Mouse (Mus musculus): ENCODE measurements around the gene Wnt2b. TPM values are rescaled to one million over a fixed set of nuclear protein-coding genes. Genes with fewer than 3 reads are reported as not detected.

Wnt2b gene
- polyA plus RNA-seq, 1 experiment from 2014 or later = 1.3 TPM

DNA sequence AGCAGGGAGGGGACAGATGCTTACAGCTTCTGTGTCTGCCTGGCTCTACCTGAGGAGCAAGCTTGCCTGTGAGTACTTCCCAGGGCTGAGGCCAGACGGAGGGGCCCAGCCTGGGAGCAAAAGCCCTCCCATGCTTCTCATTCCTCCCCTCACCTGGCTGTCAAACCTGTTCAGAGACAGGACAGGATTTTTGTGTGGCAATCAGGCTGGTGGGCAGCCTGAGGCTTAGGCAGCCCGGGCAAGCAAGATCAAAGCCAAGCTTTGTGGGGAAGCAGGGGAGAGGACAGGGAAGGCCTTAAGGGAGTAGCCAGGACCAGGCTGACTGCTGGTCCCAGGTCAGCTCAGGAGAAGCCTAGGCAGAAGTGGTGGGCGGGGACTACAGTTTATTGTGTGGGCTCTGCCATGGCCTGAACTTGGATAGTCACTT is 32.7 kb upstream of the Wnt2b start:
- WGBS = 35% methylated on average over 3 of the region's 3 CpGs
- no peak overlapping the region for H3K9ac ChIP-seq
- ATAC-seq (ENCODE audit: insufficient number of reproducible peaks, insufficient read depth, low FRiP score, low TSS enrichment, low read depth) = no peak

DNA sequence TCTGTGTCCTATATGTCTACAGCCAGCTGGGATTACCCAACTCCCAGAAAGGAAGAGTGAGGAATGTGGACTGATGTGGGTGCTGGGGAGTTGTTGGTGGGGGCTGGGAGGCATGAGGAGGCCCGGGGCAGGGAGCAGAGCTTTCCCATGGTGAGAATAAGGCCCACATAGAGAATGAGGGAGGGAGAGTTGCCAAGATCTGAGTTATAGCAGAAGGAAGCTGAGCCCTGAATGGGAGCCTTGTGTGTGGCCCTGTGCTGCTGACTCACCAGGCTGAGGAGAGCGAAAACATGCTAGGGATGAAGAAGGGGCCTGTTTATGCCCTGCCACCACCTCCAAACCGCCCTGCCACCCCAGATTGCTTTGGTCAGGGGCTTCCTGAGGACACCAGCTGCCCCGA is 32.1 kb upstream of the Wnt2b start:
- no peak overlapping the region for H3K4me3 ChIP-seq
- H3K27me3 ChIP-seq = no peaks in the 10 kb centered on the region
- H3K9ac ChIP-seq = no peak overlapping the region
- H3K9me3 ChIP-seq = no peaks in the 10 kb centered on the region
- 24% methylated on average over 4 of the region's 4 CpGs for WGBS
- H3K4me1 ChIP-seq = peaks cover 29% of the 10 kb centered on the region
- ATAC-seq (ENCODE audit: insufficient number of reproducible peaks, insufficient read depth, low FRiP score, low TSS enrichment, low read depth) = peak; percentile 62; the same call in 1 of the 2 replicates
- no peaks in the 10 kb centered on the region for H3K36me3 ChIP-seq
- peak overlapping the region; percentile 79 for H3K27ac ChIP-seq
- peak overlapping the region; percentile 7; the same call in 1 of the 2 replicates for H3K4me2 ChIP-seq

More for the DNA sequence above, 32.7 kb upstream of the Wnt2b start:
- 0 out of 2 replicates have a peak overlapping the region, but pooled peaks have one; percentile 7 for H3K4me2 ChIP-seq
- H3K4me3 ChIP-seq = no peak overlapping the region
- H3K27ac ChIP-seq = peak overlapping the region; percentile 79
- H3K27me3 ChIP-seq = no peaks in the 10 kb centered on the region
- H3K9me3 ChIP-seq = no peaks in the 10 kb centered on the region
- no peaks in the 10 kb centered on the region for H3K36me3 ChIP-seq
- peaks cover 34% of the 10 kb centered on the region for H3K4me1 ChIP-seq

GRCm38 (mm10) chr3:104992709-104993388 is 31.1 kb upstream of the Wnt2b start:
- Histone ChIP-seq H3K27me3 (no peaks in the 10 kb centered on the region), H3K4me2 (peak overlapping the region; percentile 49), H3K36me3 (no peaks in the 10 kb centered on the region), H3K4me3 (peak overlapping the region; percentile 18; the same call in 1 of the 2 replicates), H3K9ac (0 out of 2 replicates have a peak overlapping the region, but pooled peaks have one; percentile 36), H3K9me3 (no peaks in the 10 kb centered on the region), H3K27ac (no peak overlapping the region), H3K4me1 (peaks cover 20% of the 10 kb centered on the region)
- peak; percentile 75 for ATAC-seq (ENCODE audit: insufficient number of reproducible peaks, insufficient read depth, low FRiP score, low TSS enrichment, low read depth)
- 11% methylated on average over 23 of the region's 23 CpGs for WGBS

GRCm38 (mm10) chr3:104991703-104992102 is 30.0 kb upstream of the Wnt2b start:
- Histone ChIP-seq H3K4me1 (peaks cover 14% of the 10 kb centered on the region), H3K36me3 (no peaks in the 10 kb centered on the region), H3K4me2 (no peak overlapping the region), H3K27ac (no peak overlapping the region), H3K9me3 (no peaks in the 10 kb centered on the region), H3K9ac (no peak overlapping the region), H3K27me3 (no peaks in the 10 kb centered on the region), H3K4me3 (no peak overlapping the region)
- WGBS = 78% methylated on average over 5 of the region's 5 CpGs
- ATAC-seq (ENCODE audit: insufficient number of reproducible peaks, insufficient read depth, low FRiP score, low TSS enrichment, low read depth) = no peak

GRCm38 (mm10) chr3:104987884-104988283 is 26.2 kb upstream of the Wnt2b start:
- H3K4me1 ChIP-seq = no peaks in the 10 kb centered on the region
- H3K27ac ChIP-seq = no peak overlapping the region
- 65% methylated on average over 5 of the region's 5 CpGs for WGBS
- H3K4me2 ChIP-seq = no peak overlapping the region
- no peak for ATAC-seq (ENCODE audit: insufficient number of reproducible peaks, insufficient read depth, low FRiP score, low TSS enrichment, low read depth)
- no peaks in the 10 kb centered on the region for H3K9me3 ChIP-seq
- H3K36me3 ChIP-seq = no peaks in the 10 kb centered on the region
- H3K9ac ChIP-seq = no peak overlapping the region
- no peaks in the 10 kb centered on the region; the same call in 1 of the 2 replicates for H3K27me3 ChIP-seq
- no peak overlapping the region for H3K4me3 ChIP-seq

GRCm38 (mm10) chr3:104979735-104980134 is 18.0 kb upstream of the Wnt2b start:
- Histone ChIP-seq H3K36me3 (no peaks in the 10 kb centered on the region), H3K4me2 (no peak overlapping the region), H3K27ac (no peak overlapping the region), H3K9ac (no peak overlapping the region), H3K4me1 (no peaks in the 10 kb centered on the region), H3K9me3 (no peaks in the 10 kb centered on the region), H3K27me3 (no peaks in the 10 kb centered on the region; the same call in 1 of the 2 replicates), H3K4me3 (no peak overlapping the region)
- ATAC-seq (ENCODE audit: insufficient number of reproducible peaks, insufficient read depth, low FRiP score, low TSS enrichment, low read depth) = no peak
- WGBS = 28% methylated on average over 5 of the region's 5 CpGs

DNA sequence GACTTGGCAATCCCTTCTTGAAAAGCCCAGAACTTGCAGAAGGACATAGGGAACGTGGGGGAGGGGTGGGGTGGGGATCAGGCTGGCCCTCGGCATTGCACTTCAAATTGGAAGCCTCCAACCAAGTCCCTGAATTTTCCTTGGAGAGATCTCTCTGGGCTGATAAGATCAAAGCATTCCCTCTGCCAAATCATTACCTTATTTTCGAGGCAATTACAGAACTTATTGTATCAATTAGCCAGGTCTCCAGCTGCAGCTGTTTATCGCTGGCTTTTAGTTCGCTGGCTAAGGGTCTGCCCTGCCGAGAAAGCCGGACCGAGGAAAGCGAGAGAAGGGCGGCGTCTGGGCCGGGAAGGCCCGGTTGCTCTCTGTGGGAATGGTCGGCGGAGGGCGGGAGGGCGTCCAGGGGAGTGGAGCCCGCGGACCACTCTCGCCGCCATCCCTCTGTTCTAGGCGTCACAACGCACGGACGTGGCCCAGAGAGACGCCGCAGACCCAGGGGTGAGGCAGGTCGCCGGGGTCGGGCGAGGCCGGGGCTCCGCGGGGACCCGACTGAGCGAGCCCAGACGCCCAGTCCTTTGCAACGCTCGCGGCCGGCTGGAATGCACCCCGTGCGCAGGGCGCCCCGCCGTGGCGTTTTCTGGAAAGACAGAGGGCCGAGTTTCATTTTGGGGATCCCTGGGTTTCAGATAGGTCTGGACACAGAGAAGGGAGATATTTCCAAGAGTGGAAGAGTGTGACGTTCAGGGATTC is 6.0 kb upstream of the Wnt2b start:
- peak overlapping the region; percentile 79 for H3K27ac ChIP-seq
- under 1% methylated on average over 49 of the region's 49 CpGs for WGBS
- no peaks in the 10 kb centered on the region for H3K36me3 ChIP-seq
- no peaks in the 10 kb centered on the region for H3K9me3 ChIP-seq
- H3K4me3 ChIP-seq = peak overlapping the region; percentile 58
- peaks cover 48% of the 10 kb centered on the region for H3K4me1 ChIP-seq
- peak; percentile 56 for ATAC-seq (ENCODE audit: insufficient number of reproducible peaks, insufficient read depth, low FRiP score, low TSS enrichment, low read depth)
- peak overlapping the region; percentile 80 for H3K4me2 ChIP-seq
- peak overlapping the region; percentile 82 for H3K9ac ChIP-seq
- peaks cover 24% of the 10 kb centered on the region for H3K27me3 ChIP-seq

DNA sequence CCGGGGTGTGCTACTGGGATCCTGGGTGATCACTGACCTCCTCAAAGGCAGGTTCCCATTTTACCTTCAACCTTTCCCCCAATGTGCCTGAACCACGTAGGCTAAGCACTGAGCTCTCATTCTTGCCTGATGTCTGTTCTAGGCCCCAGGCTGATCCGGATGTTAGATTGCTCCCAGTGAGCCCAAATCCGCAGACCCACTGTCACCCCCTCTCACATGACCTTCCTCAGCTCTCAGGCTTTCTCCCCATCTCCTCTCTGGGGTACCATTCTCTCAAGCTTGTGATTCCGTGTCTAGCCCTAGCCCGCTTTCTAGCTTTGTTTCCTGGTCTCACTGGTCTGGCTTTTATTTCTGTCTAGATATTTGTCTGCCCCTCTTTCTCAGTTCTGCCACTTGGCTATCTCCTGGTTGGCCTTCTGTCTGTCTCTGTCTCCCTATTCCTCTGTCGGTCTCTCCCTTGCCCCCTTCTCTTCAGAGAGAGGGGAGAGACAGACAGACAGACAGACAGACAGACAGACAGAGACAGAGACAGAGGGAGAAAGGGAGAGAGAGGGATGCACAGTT is 4.4 kb upstream of the Wnt2b start:
- H3K4me3 ChIP-seq = no peak overlapping the region
- H3K4me1 ChIP-seq = peaks cover 64% of the 10 kb centered on the region
- 68% methylated on average over 7 of the region's 7 CpGs for WGBS

GRCm38 (mm10) chr3:104965070-104965855 is 3.5 kb upstream of the Wnt2b start:
- Histone ChIP-seq H3K9me3 (no peaks in the 10 kb centered on the region), H3K27me3 (peaks cover 49% of the 10 kb centered on the region), H3K9ac (no peak overlapping the region), H3K4me3 (no peak overlapping the region), H3K27ac (no peak overlapping the region), H3K4me1 (peaks cover 72% of the 10 kb centered on the region), H3K4me2 (no peak overlapping the region), H3K36me3 (no peaks in the 10 kb centered on the region)
- WGBS = 77% methylated on average over 8 of the region's 8 CpGs
- ATAC-seq (ENCODE audit: insufficient number of reproducible peaks, insufficient read depth, low FRiP score, low TSS enrichment, low read depth) = no peak

More for the DNA sequence above, 4.4 kb upstream of the Wnt2b start:
- no peak overlapping the region for H3K4me2 ChIP-seq
- no peak overlapping the region for H3K9ac ChIP-seq
- H3K36me3 ChIP-seq = no peaks in the 10 kb centered on the region
- H3K9me3 ChIP-seq = no peaks in the 10 kb centered on the region
- H3K27ac ChIP-seq = peak overlapping the region; percentile 24; the same call in 1 of the 2 replicates
- no peak for ATAC-seq (ENCODE audit: insufficient number of reproducible peaks, insufficient read depth, low FRiP score, low TSS enrichment, low read depth)
- peaks cover 41% of the 10 kb centered on the region for H3K27me3 ChIP-seq

DNA sequence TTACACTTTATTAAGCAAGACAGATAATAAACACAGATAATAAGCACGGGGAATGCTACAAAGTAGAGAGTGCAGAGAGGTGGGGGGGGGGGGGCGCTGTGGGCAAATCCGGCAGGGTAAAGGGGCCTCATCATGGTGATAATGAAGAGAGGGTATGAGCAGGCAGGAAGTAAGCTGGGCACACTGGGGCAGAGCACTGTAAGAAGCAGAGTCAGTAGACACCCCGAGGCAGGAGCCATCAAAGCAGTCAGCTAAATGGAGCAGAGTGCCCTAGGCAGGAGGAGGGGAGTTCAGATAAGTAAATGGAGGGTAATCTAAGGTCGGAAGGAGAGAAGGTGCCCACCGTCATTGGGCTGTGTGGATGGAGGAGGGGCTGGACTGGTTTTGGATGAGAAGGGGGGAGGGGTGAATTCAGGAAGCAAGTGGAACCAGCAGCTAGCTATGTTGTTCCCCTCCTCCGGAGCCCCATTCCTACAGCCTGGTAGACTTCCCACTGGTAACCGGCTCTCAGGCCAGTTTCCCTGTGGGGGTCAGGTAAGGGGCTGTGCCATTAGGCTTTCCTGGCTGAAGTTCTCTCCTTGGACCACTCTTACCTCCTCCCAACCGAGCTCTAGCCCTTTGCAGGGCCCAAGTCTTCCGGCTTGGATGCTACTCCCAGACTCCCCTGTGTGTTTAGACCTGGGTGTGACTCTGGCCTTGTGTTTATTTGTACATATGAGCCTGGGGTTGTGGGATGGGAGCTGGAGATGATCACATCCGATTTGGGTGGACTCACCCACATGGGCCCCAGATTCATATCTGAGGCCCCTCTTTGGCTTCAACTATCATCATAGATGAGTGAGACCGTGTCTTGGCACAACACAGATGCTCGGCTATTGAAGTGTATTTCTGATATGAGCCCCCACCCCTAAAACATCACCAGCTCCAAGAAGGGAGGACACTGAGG is 1.9 kb upstream of the Wnt2b start:
- Histone ChIP-seq H3K9ac (no peak overlapping the region), H3K27me3 (peaks cover 62% of the 10 kb centered on the region), H3K4me3 (no peak overlapping the region), H3K27ac (no peak overlapping the region), H3K4me2 (no peak overlapping the region; the same call in 1 of the 2 replicates), H3K36me3 (no peaks in the 10 kb centered on the region), H3K4me1 (peaks cover 74% of the 10 kb centered on the region), H3K9me3 (no peaks in the 10 kb centered on the region)
- ATAC-seq (ENCODE audit: insufficient number of reproducible peaks, insufficient read depth, low FRiP score, low TSS enrichment, low read depth) = no peak
- 24% methylated on average over 12 of the region's 13 CpGs for WGBS

All from embryonic facial prominence, embryonic 13.5 days (tissue).